Mouse (Mus musculus): Measurements from ENCODE around the gene Cep57l1.

Gene Cep57l1

DNA sequence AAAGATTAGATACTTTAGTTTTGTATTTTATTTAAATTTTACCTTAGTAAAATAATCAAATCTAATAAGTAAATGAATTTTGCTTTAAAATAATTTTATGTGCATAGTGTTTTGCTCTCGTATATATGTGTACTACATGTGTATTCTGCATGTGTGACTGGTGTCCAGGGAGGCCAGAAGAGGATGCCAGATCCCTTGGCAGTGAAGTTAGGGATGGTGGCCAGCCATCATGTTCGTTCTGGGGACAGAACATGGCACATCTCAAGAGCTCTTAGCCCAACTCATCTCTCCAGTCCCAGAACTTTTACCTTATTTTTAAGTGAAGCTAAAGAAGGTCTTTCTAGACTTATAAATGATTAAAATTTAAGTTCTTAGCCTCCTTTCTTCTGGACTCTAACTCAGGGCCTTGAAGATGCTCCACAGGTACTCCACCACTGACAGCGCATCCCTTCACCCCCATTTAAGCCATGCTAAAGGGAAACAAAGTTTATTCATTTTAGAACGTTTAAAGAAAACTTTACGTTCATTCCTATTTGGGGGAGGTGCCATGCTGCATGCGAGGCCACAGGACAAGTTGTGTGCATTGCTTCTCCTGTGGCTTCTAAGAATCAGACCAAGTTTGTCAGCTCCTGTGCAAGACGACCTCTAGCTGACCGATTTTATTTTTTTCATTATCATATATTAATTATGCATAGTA lies 8.5 kb upstream of the Cep57l1 start:
- no peak for DNase-seq (ENCODE audit: low read depth, low spot score)

DNA sequence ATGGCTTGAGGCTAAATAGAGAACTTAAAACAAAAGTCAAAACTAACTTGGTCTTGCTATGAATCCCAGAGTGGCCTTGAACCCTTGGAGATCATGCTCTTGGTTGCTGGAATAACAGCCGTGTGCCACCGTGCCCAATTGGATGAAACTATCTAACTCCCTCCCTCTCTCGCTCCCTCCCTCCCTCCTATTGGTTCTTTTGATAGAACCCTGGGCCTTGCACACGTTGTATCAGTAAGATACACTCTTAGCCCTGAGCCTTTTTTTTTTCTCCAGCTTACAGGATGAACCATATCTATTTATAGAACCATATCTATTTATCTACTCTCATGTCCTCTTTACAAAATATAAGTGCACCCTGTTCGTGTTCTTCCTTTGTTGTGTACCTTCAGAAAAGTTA lies 6.8 kb upstream of the Cep57l1 start:
- DNase-seq (ENCODE audit: low read depth, low spot score): no peak

DNA sequence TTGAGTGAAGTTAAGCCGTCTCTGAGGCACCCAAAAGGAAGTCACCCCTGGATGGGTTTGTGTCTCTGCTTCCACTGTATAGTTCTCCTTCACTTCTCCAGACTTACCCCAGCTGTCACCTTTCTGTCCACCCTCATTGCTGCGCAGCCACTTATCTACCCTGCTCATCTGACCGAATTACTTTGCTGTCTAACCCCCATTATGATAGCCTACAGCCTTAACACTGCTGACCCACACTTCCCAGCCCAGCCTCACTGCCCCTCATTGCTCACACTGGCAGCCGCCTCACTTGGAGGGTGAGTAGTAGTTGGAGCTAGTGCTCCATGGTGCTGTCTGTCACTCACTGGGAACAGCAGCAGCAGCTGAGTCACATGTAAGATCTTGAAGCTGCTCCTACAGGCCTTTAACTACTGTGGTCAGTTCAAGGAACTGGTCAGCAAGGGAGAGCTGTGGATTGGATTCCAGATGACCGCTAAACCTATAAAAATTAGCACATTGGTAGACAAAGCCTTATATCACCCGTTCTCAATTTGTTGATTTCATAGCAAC lies 4.7 kb upstream of the Cep57l1 start:
- DNase-seq (ENCODE audit: low read depth, low spot score): no peak

DNA sequence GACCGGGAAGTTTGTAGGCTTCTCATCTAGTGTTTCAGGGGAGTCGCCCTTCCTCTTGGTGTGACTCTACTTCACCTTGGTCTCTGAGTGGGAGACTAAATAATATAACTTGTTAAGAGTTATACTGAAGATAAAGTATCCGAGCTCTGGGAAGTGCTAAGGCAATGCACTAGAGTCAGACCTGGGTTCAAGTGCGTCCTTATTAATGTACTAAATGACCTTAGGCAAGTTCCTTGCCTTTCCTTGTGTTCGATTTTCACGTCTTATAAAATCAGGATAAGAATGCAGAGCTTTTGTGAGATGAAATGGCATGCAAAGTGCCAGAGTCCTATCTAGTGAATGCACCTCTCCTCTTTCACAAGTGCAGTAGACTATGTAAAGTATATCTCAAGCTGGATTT lies 2.9 kb upstream of the Cep57l1 start:
- DNase-seq (ENCODE audit: low read depth, low spot score): no peak

DNA sequence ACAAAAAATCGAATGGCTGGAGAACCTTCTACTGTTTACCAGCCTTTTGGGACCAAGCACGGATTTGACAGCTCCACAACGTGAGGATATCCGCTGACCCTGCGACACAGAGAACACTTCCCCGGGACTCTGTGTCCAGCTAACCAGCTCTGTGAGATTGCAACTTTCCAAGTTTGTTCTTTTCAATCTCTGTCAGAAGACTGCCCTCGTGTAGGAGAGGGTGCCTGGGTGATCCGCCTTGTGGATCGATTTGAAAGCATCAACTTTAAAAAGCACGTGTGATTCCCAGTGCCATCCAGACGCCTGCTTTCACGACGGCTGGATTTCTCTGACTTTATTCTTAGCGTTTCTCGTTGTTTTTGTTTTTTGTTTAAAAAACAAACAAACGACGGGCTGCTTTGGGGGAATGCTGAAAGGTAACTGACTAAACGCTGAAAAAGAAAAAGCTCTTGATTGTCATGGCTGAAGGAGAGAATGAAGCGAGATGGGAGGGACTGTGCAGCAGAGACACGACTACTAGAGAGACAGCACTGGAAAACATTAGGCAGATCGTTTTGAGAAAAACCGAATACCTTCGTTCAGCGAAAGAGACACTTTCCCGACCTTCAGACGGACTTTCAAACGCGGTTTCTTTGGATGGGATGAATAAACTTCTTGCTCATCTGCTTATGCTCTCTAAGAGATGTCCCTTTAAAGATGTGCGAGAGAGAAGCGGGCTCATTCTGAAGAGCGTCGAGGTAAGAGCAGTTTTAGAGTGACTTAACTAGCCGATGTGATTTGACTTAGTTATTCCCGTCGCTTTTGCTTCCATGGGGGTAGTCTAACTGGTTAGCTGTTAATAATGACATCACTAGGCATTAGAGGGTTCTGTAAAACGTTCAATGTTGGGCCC lies 1.1 kb upstream of the Cep57l1 start:
- DNase-seq (ENCODE audit: low read depth, low spot score): no peak

DNA sequence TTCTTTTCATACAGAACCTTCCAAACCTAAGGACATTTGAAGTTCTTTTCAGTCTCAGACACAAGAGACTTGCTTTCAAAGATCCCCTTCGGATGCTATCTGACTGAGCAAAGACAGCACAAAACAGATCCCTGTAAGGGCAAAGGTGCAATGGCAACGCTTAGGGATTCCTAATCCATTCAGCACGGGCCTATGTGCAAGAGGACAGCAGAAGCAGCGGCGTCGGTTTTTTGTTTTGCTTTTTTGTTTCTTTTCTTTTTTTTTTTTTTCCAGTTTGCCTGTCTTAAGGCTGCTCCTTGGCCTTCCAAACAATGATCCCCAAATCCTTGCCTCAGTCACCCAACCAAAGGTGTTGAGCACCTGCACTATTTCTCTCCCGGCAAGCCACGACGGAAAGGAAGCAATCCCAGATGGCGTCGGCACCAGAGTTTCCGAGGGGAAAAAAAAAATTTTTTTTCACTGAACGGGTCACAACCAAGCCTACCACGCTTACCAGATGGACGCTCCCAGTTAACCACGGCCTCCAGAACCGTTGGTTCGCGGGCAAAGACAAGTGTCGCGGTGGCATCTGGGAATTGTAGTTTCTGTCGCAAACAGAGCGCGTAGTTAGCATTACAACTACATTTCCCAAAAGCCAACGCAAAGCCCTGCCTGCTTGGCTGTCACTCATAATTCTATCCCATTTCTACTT lies 446 bp downstream of the Cep57l1 start:
- peak; percentile 83 for DNase-seq (ENCODE audit: low read depth, low spot score)

DNA sequence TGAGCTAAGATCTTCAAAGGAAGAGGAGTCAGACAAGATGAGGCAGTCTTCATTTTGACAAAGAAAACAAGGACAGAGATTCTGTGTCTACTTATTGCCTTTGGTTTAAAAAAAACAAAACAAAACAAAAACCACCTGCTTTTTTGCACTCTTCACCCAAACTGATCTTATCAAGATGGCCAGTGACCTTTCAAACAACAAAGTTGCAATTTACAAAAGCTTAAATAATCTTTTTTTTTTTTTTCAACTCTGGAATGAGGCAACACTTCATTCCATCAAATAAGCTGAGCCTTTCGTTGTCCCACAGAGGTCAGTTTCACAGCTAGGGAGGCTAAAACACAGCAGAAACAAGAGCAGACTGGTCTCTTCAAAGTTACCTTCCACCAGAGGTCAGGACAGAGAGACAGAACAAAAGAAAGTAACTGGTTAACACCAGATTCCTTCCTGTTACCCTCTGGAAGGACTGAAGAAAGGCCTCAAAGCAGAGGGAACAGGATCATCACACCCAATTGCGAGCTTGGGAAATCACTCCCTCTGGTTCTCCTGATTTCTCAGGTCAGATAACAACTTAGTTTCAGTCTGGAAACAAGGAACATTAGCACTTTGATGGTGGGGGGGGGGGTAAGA lies 3.8 kb downstream of the Cep57l1 start:
- no peak for DNase-seq (ENCODE audit: low read depth, low spot score)

DNA sequence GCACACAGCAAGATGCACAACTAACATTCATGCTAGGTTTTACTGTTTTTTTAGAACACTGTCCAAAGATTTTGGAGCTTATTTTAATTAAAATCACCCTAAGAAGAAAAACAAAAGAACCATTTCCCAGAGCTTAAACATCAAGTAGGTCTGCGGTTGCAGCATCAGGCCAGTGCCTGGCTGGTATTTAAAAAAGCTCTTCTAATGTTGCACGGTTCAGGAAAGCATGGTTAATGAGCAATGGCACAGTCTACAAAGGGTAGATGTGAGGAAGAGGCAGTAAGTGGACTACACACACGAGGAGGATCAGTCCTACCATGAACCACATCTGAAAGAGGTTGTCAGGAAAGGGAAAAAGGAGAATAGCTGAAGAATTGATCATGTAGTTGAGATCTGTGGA lies 5.0 kb downstream of the Cep57l1 start:
- DNase-seq (ENCODE audit: low read depth, low spot score): no peak

DNA sequence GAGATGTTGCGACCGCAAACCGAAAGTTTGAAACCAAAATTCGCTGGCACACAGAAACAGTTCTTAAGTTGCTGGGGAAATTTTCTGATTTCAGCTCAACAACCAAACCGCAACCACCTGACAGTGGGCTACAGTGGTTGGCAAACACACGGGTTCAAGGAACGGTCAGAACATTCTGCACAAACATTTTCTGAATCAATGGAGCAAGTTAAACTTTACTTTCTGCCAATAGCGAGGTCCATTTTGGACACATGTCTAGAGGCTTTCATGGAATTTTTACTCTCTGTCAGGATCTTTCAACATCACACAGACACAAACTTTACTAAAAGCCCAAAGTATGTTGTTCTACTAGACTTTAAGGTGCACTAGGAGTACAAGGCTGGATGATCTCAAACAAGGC lies 6.2 kb downstream of the Cep57l1 start:
- DNase-seq (ENCODE audit: low read depth, low spot score): no peak

DNA sequence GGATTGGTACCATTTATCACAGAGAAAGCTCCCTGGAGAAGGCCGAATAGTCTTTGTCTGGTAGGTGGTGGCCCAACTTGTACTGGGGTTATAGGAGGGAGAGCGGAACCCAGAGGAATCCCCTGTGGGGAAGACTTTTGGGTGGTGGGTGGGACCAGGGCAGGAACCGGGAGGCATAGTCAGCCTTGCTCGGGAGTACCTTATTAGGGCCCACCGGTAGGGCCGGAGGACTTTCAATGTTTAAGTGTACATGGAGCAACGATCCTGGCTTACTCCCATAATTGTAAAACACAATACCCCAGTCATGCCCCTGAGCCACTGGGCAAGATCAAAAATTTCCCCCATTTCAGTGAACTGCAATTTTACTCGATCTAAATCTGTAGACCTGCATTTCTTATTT lies 12.4 kb downstream of the Cep57l1 start:
- DNase-seq (ENCODE audit: low read depth, low spot score): no peak

DNA sequence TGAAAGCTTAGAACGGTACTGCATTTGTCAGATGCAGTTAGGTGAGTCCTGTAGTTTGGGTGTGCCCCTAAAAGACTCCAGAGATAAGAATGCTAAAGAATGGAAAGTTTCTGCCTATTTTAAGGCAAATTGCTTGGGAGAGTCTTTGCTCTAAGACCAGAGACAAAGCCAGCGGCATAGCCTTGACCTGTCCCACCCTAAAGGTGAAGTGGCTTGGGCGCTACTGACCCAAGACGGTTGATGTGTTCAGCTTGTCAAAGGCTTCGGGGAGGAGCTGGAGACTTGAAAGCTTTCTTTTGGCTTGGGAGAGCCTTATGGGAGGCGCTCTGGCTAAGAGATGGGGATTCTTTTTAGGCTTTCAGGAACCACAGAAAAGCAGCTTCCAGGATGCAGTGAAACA lies 17.3 kb downstream of the Cep57l1 start:
- DNase-seq (ENCODE audit: low read depth, low spot score): no peak

DNA sequence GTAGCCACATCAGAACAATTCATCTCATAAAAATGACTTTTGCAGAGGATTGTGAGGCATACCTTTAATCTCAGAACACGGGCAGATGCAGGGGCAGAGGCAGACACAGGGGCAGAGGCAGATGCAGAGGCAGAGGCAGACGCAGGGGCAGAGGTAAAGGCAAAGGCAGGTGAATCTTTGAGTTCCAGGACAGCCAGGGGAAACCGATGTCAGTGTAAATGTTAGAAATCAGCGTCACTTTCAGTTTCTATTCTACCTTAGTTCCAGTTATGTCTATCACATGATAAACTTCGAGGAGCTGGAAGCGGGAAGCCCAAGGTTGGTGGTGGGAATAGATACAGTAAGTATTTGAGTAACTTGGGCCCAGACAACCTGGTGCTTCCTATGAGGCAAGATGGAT lies 42.4 kb downstream of the Cep57l1 start:
- DNase-seq (ENCODE audit: low read depth, low spot score): no peak

DNA sequence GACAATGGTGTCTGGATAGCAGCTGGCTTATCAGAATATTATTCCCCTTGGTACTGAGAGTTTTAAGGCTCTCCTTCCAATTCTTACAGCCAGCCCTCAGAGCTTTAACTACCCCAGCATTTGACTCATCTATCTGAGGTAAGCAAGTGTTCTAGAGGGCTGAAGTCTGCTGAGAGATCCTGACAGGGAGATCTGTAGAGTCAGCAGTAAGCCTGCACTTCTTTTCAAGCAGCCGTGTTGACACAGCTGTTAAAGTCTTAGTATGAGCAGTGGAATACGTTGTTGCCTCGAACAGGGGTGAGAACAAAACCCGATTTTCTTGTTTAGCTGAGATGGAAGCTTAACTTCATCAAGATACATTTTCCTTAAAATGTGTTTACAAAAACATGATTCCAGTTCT lies 43.4 kb downstream of the Cep57l1 start:
- no peak for DNase-seq (ENCODE audit: low read depth, low spot score)

DNA sequence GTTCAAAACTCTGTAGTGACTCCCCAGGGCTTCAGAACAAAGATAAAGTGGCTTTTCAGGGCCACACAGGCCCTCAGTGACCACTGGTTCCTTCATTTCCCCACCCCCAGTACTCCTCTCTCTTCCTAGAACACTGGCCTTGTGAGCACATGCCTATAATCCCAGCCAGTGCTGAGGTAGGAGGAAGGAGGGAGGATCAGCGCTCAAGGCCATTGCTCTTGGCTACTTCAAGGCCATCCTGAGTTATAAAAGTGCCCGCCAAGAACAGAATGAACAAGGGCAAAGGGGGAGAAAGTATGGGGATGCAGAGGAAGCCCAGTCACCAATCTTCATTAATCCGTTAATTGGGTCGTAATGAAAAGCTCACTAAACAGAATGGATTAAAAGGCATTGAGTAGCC lies 44.1 kb downstream of the Cep57l1 start:
- no peak for DNase-seq (ENCODE audit: low read depth, low spot score)

DNA sequence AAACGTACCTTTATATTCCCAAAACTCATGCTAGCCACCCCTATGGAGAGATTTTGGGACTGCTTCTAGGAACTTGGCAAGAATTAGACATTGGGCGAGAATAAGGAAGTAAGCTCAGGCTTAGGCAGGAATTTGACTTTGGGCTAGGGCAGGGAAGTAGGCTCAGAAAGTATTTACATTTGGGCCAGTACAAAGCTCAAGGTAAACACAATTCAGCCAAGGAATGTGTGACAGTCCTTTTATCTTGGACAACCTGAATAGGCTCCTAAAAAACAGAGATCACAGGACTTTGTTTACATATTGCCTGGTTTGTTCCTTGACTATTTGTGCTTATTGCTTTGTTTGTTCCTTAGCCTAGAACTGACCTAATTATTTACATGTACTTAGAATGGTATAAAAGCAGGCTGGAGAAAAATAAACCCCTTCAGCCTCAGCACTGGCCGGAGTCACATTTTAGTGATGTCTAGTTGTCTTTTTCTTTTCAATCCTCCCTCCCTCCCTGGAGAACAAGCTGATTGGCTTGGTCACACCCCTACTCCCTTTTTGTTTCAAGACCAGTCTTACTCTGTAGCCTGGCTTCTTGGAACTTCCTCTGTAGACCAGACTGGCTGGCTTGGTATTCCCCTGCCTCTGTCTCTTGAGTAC lies 45.8 kb downstream of the Cep57l1 start:
- DNase-seq (ENCODE audit: low read depth, low spot score): no peak

DNA sequence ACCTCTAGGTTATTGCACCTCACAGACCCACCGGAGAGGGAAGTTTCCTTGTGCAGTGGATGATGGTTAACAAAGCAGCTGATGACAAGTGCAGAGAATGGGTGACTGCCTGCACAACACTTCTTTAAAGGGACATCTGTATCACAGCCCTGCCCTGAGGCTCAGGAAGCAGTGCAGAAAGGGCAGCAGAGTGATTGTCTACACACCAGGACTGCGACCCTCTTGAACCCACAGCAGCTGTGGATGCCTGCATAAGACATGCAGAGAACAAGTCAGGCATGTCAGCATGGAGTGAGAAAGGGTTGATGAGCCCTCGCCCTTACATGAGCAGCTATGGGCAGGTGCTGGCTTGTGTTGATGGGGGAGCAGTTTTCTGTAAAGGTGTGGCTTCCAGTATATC lies 48.8 kb downstream of the Cep57l1 start:
- DNase-seq (ENCODE audit: low read depth, low spot score): no peak

DNA sequence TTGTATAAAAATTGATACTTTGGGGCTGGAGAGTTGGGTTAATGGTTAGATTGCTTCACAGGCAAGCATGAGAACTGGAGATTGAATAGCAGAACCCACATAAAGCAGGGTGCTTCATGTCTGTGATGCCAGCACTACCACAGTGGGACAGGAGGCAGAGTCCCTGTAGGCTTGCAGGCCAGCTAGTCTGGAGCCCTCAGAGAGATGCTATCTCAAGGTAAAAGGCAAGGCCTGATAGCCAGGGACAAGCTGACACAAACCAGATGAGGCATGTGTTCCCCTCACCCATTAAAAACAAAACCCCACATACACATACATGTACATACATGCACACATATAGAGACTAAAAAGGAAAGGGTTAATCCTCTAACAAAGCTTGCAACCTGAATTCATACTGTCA lies 51.6 kb downstream of the Cep57l1 start:
- no peak for DNase-seq (ENCODE audit: low read depth, low spot score)

DNA sequence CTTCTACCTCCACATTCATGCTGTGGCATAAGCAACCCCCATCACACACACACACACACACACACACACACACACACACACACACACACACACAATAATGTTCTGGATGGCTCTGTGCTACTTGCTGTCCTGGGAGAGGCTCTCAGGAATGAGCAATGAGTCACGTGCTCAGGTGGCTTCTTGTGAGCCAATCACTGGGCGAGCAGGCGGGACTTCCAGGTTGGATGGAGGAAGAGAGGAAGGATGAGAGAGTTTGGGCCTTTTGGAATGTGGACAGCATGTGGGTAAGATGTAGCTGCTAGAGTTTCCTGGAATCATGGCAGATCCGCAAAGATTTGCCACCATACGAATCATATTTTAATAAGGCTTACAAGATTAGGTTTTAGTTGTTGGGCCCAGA lies 52.4 kb downstream of the Cep57l1 start:
- no peak for DNase-seq (ENCODE audit: low read depth, low spot score)

DNA sequence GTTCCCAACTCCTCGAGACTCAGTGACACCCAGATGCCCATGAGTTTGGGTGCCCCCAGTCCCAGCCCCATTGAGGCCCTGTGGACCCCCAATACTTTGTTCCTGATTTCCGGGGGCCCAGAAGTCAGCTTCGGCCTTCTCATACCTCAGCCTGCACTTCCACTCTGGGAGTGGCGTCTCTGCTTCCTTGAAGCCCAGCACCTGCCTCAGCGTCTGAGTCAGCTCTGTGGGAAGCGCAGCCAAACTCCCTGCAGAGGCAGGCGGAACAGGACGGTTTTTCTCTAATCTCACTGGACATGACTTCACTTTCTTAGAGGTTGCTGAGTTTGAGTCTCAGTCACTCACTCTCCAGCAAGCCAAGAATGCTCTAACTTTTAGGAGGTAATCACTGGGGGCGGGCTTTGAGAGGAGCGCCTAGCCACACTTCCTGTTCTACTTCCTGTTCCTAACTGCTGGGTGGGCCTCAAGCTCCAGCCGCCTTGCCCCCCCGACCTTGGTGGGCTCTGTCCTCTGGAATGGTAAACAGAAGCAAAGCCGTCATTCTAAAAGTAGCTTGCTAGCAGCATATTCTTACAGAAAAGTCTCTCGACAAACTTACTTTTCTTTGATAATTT lies 57.7 kb downstream of the Cep57l1 start:
- DNase-seq (ENCODE audit: low read depth, low spot score): no peak

DNA sequence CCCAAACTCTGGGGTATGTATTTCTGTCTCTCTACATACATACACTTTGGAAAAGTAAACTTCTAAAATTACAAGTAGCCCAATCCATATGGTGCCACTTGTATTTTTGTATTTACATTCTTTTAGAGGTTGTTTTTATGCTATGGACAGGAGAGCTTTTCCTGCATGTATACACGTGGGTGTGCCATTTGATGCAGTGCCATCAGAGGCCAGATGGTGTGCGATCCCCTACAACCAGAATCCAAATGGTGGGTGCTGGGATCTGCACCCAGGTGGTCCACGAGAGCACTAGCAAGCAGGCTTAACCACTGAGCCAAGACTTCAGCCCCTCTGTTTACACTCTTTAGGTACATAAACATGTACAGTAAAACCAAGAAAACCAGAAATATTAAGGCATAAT lies 60.4 kb downstream of the Cep57l1 start:
- DNase-seq (ENCODE audit: low read depth, low spot score): no peak

DNA sequence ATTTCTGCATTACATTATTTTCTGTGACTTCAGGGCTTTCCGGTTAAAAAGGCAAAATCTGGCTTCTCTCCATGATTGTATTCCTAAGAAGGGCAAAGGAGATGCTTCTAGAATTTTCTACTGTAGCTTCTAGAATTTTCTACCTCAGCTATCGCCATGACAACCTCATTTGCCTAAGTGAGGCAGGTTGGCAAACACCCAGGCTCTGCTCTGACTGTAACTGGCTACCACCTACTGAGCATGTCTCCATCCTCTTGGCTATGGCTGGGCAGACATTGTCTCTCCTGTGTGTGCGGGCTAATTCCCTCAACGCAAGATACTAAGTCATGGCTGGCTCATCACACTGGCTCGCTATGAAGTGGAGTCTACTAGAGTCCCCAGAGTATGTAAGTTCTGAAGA lies 63.1 kb downstream of the Cep57l1 start:
- no peak for DNase-seq (ENCODE audit: low read depth, low spot score)
